Mouse (Mus musculus) left cerebral cortex, adult 2 months (tissue): ENCODE measurements around the gene Nanp. TPM values are rescaled to one million over a fixed set of nuclear protein-coding genes. Genes with fewer than 3 reads are reported as not detected.

Experiments
- DNase-seq, 2 experiments: peaks; one replicate each; pipeline ENCODE4 v3.0.0; 2021 to 2022; ENCODE audit warnings: low spot score in 2 of 2, mixed read lengths in 1 of 2; ENCODE audit errors: extremely low spot score in 1 of 2
- H3K27ac ChIP-seq: fragments of 200-600 bp; 2 replicates; pipeline ENCODE4 v1.8.1; 2022
- H3K4me3 ChIP-seq: fragments of 200-600 bp; 2 replicates; pipeline ENCODE4 v1.8.1; 2022
- CTCF ChIP-seq: fragments of 200-600 bp; IDR thresholded peaks from 2 replicates; pipeline ENCODE4 v1.8.1; 2022; ENCODE audit warnings: antibody characterized with exemption, mild to moderate bottlenecking, moderate library complexity
- intact Hi-C: fragments of 180-260 bp; cut with DNase I; formaldehyde crosslinking; loops from one replicate; pipeline ENCODE4 v1.15.1; 2025
- total RNA-seq, 2 experiments: library from RNA; stranded (reverse); gene quantifications; 2 replicates each; pipeline ENCODE4 v1.2.3; 2021

Gene Nanp
- total RNA-seq, 2 experiments from 2014 or later, result 18.6 to 27.6 TPM

GRCm38 (mm10) chr2:150995324-150995723, 43.9 kb downstream of the Nanp start:
- intact Hi-C loops, result loop anchor here (5.0 kb wide), 1 partner anchor 153 kb away; no protein-coding TSS in a partner anchor
- no peak for TF ChIP-seq CTCF
- Histone ChIP-seq H3K4me3 (no peak overlapping the region), H3K27ac (no peak overlapping the region)
- no peak for DNase-seq

GRCm38 (mm10) chr2:150991050-150991449, 48.1 kb downstream of the Nanp start:
- TF ChIP-seq CTCF, result no peak
- DNase-seq, result no peak
- H3K4me3 ChIP-seq, result no peak overlapping the region
- no peak overlapping the region for H3K27ac ChIP-seq
- intact Hi-C loops, result no loop called here

- TF ChIP-seq CTCF, result no peak
- H3K27ac ChIP-seq, result no peak overlapping the region
- intact Hi-C loops, result no loop called here
- H3K4me3 ChIP-seq, result no peak overlapping the region
- no peak for DNase-seq
Measured at GRCm38 (mm10) chr2:150990506-150990905, 48.7 kb downstream of the Nanp start.

- Histone ChIP-seq H3K4me3 (no peak overlapping the region), H3K27ac (no peak overlapping the region)
- intact Hi-C loops, result no loop called here
- DNase-seq, result no peak
- no peak for TF ChIP-seq CTCF
Measured at GRCm38 (mm10) chr2:150985359-150985758, 53.8 kb downstream of the Nanp start.

GRCm38 (mm10) chr2:150982051-150982450, 57.1 kb downstream of the Nanp start:
- no peak for DNase-seq
- intact Hi-C loops, result no loop called here
- H3K4me3 ChIP-seq, result no peak overlapping the region
- TF ChIP-seq CTCF, result no peak
- no peak overlapping the region for H3K27ac ChIP-seq

GRCm38 (mm10) chr2:150981524-150981923, 57.7 kb downstream of the Nanp start:
- no peak for DNase-seq
- TF ChIP-seq CTCF, result no peak
- H3K4me3 ChIP-seq, result no peak overlapping the region
- intact Hi-C loops, result no loop called here
- no peak overlapping the region for H3K27ac ChIP-seq

GRCm38 (mm10) chr2:150979861-150980620, 59.2 kb downstream of the Nanp start:
- intact Hi-C loops, result no loop called here
- DNase-seq, result no peak

More at GRCm38 (mm10) chr2:150979861-150980620, 59.2 kb downstream of the Nanp start:
- H3K27ac ChIP-seq, result no peak overlapping the region
- TF ChIP-seq CTCF, result no peak
- no peak overlapping the region for H3K4me3 ChIP-seq

Other genes starting within 250 kb of the Nanp start
- 100 to 1,000 TPM; 298 to 305 TPM for gene Abhd12, start 134.7 kb downstream of the Nanp start, total RNA-seq
- gene Gins1, start 134.0 kb downstream of the Nanp start, total RNA-seq, result 1 to 10 TPM in 1 of 2 experiments, under 1 TPM in 1; 0.65 to 1.6 TPM
- 1 to 10 TPM; 6.4 to 6.5 TPM for gene Ninl, start within 50 bp of the Nanp start, total RNA-seq
- gene Gm14151, start 53.0 kb upstream of the Nanp start, total RNA-seq, result not detected
- gene Gm14147, start 58.8 kb upstream of the Nanp start, total RNA-seq, result not detected